Mouse (Mus musculus): ENCODE data around the gene Rcan2.

GRCm38 (mm10) chr17:44025011-44025410 lies 223.9 kb downstream of the Rcan2 start:
- TF ChIP-seq CTCF (IDR thresholded peaks at IDR 0.05; ENCODE audit: low read depth) = no peak
- no peak for TF ChIP-seq EP300 (IDR thresholded peaks at IDR 0.05; ENCODE audit: low read depth)
